Mouse (Mus musculus) heart, adult 18-20 months (tissue): ENCODE measurements at regions not wholly inside any gene's neighbourhood (a gene's known extent, or its start where the extent isn't known, plus 50 kb on each side); places are given as distances from the start of the nearest gene placed in this dataset.

Source experiments
- DNase-seq, 2 experiments: peaks; one replicate each; pipeline ENCODE4 v3.0.0; 2021 to 2022; ENCODE audit warnings: mixed read lengths in 1 of 2

DNA sequence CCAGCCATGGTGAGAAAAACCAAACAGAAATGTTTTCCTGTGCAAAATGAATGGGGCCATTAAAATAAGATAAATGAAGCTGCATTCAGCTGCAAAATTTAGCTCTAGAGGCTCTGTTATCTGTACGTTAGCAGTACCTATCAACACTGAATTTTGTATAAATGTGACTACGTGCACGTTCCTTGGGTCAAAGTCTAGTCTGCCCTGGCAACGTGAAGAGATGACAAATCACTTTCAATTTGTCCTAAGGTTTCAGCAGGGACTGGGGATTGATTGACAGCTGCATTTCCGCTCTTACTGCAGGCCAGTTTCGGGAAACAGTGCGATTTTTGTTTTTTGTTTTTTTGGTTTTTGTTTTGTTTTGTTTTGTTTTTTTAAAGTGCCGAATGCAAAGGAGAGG, 246.1 kb upstream of the Fn1 start:
- no peak for DNase-seq

DNA sequence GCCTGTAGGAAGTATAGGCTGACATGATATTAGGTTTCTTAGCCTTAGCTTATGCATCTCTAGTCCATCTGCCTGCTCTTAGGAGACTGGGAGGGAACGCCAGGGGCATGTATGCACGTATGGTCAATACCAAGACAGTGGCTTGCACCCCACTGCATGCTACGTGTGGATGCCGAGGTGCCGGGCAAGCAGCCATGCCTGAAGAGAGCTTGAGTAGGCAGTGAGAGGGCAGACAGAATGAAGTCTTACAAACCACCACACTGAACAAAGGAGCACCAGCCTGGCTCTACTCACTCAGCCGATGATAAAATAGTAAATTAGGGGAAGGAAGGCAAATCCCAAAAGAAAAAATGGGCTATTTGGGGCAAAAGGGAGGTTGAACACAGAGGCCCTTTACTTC, 245.2 kb upstream of the Fn1 start:
- no peak for DNase-seq

DNA sequence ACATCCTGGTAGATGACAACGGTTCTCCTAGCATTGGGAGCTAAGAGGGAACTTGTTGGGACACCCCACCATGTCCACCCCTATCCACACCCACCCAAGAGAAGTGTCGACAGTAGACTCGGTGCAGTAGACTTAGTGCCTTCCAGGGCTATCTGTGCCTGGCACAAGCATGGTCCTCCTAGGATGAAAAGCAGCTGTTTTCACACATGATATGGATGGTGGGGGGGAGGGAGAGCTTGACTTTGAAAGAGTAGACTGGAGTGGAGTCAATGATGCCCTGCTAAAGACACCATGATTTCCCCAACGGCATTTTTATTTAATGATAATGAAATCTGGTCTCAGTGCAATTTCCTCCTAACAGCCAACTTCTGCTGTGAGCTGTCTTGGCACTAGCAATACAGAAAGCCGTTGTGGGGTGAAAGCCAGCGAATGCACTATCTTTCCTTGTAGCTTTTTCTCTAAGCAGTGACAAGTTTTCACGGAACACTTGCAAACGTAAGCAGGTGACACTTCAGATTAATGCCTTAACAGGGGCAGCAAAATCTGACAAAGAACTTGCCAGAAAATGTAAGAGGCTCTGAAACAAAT, 244.6 kb upstream of the Fn1 start:
- peak; percentile 18 to 37 for DNase-seq

DNA sequence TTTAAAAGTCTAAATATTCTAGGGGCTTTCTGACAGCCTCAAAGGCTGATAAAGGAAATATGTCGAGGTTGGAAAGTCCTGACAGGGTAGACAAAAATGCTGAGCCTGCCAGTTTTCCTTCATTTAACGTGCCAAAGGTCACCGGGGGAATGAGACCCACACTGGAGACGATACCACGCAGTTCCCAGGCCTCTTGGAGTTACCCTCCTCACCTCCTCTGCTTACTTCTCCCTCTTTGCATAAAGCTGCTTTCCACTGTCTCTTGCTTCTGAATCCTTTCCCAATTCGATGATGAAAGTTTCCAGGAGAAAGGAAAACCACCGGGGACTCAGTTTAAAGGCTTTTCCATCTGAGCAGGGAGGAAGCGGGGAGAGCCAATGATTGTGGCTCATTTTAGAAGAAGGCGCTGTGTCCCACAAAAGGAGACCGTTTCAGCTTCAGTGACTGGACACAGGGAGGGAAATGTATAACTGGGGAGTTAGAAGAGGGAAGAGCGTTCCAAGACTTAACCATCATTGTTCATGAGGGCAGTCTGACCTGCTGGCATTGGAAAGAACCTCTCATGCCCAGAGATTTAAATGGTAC, 243.2 kb upstream of the Fn1 start:
- DNase-seq, result peak; percentile 27 to 34

DNA sequence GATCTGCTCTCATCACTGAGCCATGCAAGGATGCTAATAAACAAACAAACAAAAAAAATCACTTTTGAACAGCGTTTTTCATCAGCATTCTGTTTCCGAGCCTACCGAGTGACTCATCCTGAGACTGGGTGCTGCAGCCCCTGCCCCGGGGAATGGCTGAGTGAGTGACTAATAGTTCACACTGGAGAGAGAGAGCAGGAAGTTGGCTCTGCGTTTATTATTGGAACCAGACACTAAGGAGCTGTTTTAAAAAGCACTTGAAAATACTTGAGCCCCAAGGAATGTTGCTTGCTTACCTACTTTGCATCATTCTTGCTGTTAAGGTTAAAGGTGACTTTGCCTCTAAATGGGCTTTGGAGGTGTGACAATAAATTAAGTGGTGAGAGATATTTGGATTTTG, 240.6 kb upstream of the Fn1 start:
- DNase-seq, result peak; percentile 17 to 26

DNA sequence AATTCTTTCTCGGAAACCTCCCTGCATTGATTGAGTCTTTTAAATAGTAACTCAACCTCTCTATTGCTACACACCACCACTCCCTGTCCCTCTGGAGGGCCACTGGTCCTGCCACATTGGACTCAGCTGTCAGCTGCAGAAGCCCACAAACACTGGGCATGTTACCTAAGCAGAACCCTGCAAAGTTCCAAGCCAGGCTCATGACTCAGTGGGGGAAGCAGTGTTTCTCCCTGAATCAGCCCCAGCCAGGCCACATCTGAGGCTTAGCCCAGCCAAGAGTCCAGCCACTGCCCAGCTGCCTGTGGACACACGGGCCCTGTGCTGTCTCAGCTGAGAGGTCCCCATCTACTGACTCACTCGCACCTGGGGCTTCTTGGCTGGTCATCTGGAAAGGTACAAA, 234.8 kb upstream of the Fn1 start:
- DNase-seq, result peak in 1 of 2 experiments; percentile 10

DNA sequence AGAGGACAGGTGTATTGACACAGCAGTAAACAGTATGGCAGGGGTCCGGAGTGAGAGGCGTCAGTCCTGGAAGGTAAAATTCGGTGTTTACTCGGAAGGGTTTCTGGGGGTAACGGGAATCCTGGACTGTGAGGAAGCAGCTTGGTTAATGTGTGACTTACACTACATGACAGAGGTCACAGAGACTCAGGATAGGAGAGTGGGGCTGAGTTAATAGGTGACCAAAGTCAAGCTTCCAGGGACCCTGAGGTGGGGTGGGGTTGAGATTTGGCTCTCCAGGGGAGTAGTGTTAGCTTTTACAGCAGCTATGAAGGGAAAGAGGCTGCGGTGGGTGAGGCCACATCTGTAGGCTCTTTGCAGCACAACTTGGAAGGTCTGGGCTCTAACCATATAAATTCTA, 233.9 kb upstream of the Fn1 start:
- DNase-seq, result no peak

DNA sequence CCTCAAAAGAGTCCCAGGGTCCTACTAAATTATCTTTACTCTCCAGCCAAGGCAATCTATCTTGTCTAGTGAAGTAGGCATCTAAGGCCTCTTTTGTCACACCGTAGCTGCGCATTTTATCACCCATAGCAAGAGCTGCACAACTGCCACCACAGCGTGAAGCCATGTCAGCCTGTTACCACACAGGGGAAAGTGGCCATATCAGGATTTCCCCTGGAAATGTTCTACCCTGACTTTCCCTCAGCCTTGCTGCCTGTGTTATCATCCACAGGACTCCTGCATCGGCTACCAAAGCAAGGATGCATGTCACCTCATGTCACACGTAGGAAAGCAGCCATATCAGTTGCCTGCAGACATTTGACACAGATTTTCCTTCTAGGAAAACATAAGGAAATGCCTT, 233.2 kb upstream of the Fn1 start:
- DNase-seq, result no peak

DNA sequence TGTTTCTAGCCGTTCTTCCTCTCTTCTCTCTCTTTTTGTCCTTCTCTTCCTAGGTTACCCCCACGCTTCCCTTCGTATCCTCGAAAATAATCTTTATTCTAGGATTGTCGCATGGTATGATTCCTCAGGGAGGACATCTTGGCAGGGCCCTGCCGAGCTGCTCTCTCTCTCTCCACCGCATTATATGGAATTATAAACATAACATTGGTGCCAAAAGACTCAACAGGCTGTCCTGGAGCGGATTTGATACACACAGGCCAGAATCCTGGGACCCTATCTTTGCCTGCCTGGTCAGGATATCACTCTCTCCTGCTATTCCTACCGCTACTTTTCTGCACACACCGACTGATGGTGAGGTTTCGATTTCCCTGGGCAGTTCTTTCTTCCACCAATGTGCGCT, 228.9 kb upstream of the Fn1 start:
- no peak for DNase-seq

DNA sequence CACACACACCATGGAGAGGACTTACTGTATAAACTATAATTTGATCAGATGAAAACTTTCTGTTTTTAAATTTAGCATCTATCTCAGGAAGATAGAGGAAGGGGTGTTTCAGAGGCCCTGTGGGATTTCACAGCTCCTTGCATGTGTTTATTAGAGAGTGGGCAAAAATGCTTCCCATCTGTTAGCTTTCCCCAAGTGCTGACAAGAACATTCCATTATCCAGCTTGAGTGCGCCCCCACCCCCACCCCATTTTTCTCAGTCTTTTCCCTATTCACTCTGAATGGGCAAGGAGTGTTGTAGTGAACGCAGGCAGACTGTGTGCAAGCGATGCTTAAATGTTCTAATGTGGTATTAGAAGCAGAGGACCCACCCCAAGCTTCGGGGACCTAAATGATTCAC, 228.2 kb upstream of the Fn1 start:
- no peak for DNase-seq

DNA sequence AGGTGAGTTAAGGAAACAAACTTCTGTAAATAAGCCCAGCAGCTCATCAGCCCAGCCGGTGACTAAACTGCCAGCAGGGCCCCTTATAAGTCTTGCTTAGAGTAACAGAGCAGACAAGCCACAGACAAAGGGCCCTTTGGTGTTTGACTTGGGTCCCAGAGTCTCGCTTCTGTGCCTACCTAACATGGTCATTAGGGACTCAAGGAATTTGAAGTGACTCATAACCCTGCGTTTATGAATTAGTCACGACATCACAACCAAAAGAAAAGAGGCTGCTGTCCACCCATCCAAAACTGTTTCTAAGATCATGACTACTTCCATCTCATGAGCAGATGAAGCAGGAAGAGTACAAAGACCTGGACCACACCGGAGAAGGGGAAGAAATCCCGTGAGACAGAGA, 227.5 kb upstream of the Fn1 start:
- DNase-seq, result no peak

DNA sequence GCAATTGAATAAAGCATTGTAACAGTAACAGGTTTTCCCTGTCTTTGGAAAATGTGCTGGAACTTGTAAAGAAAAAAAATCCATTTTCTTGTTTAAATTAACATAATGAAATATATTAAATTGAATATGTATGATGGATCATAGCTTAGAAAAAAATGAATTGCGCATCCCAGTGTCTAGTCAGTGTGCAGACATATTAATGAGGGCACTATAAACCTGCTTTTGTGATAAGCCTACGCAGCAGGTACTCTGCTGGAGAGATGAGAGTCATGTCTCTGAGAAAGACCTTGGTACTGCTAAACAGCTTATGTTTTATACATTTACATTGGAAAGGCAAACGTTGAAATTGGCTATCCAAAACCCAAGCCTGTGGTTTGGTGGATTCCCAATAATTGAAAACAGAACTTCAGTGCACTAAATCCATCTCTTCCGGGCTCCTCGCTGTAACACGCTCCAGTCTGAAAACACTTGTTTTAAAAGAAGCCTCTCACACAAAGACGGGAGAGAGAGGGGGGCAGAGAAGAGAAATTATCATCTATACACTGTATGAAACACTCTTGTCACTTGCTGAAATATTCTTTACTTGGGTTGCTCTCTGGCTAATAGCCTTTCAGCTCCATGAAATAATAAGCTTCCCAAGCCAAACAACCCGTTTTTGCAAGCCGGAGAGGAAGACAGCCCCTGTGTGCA, 223.9 kb upstream of the Fn1 start:
- DNase-seq, result no peak

DNA sequence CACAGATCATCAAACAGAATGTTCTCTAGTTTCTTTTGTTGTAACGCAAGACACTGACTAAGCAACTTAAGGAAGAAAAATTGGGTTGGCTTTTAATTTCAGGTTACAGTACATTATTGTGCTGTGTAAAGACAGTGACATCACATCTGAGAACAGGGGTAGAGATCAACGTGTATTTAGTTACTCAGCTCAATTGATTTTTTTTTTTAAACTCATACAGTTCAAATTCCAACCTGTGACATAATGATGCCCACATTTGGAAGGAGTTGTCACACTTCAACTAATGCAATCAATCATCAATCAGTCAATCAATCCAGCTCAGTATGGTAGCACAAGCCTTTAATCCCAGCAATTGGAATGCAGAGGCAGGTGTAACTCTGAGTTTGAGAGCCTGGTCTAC, 221.0 kb upstream of the Fn1 start:
- DNase-seq, result no peak

DNA sequence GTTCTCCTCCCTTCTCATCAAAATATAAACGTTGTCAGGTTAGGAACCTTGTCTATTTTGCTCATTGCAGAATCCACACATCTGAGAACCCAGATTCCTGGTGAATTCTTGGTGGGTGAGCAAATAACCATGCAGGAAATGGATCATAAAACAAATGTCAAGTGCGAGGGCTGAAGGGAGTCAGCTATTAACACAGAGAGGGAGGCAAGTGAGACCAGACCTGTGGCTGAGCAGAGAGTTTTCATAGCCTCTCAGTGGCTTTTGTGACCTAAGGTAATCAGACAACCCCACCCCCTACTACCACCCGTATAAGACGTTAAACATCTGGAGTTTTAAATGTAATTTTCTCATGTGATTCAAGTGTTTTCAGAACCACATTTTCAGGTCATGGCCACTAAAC, 212.7 kb upstream of the Fn1 start:
- DNase-seq, result no peak

DNA sequence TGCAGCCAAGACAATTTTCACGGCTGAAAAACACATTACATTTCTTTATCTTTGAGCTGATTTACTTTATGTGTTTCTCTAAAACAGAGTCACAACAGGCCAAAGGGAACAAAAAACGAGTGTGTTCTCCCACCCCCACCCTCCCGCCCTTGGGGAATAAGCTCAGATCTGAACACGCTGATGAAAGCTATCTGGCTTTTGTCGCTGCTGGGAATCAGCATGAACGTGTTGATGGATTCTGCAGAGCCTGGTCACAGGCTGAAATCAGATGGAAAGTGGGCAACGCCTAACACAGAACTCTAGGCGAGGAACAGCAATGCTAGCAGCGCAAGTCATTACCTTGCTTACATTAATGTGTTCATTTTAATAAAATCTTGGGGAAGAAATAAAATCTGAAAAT, 211.7 kb upstream of the Fn1 start:
- peak; percentile 12 to 22 for DNase-seq

DNA sequence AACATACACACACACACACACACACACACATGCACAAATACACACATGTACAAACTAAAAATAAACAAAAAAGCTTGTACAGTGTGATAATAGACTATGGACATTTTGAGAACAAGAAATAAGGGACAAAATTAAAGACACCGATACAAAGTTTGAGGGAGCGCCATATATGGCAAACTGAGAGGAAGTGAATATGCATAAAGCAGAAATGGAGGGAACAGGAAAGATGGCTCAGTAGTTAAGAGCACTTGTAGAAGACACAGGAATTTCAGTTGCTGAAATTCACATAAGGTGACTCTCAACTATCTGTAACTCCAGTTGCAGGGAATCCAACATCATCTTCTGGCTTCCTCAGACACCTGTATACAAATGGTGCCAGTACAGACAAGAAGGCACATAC, 200.2 kb upstream of the Fn1 start:
- DNase-seq, result no peak

DNA sequence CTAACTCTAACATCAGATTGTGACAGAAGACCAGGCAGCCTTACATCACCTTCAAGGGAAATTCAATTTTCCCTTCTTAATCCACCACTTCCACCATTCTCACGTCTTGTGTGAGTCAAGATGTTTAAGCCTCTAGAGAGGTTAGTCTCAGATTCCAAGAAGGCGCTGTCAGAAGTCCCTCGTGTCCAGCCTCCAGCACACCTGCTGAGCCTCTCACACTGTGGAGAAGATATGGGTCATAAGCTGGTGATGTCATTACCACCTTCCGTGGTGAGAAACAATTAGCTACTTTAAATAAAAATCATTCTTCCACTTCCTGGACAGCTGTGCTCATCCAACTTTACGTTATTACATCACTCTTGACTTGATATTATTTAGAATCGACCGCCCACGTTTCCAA, 198.3 kb upstream of the Fn1 start:
- no peak for DNase-seq

DNA sequence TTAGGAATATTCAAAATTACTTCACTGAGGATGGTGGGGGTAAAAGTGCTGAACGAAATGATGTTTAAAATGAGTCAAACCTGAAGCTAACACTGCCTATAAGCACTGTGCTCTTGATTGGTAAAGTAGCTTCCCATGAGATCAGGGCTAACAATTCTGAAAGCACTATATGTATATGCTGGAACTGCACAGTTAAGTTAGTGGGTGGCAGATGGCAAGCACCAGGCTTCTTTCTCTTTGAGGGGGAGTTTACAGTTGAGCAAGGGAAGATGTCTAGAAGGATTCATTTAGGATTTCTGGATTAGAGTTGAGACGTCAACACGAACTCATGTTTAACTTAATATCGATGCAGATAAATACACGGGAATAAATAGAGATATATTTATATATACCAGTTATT, 195.7 kb upstream of the Fn1 start:
- no peak for DNase-seq

DNA sequence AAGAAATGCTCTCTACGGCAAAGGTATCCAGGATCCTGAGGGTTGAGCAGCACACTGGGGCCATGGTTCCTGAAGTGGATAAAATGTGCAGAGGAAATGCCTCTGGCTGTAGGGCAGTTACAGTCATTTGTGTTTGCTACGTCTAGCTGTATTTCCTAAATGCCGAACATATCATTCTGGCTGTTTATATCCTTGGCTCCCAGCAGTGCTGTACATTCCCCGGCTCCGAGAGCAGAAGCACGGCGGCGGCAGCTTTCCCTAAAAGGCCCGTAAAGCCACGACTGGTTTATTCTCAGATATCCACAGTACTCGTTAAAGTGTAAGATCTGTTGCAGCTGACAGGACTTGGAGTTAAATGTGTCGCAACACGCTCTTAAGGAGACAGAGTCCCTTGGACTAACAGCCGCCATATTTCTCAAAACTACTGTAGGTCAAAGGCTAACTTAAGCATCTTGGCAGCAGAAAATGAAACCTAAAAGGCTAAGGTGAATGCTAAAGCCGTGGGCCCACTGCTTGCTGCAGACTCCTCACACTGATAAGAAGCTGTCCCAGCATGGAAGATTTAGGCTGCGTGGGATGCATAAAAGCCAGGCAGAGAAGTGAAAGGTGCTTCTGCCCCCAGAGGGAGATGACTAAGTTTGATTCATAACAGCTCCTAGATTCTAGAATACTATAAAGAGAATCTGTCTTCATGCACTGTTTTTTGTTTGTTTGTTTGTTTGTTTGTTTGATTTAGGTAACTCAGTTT, 192.1 kb upstream of the Fn1 start:
- DNase-seq, result peak; percentile 14 to 36

DNA sequence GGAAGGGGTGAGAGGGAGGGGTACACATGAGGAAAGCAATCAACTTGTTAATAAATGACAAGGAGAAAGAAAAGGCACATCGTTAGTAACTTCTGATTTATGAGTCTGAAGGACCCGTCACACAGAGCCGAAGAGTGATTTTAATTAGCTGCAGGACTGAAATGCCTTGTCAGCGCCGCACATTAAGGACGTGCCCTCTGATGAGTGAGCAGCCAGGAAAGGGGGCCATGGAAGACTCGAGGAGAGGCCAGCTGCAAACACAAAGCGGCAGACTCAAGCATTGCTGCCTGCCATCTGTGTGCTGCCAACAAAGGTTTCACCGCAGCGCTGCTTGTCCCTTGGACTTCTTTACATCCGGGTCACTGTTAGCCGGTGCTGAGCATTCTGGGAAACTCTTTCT, 184.8 kb upstream of the Fn1 start:
- DNase-seq, result no peak

DNA sequence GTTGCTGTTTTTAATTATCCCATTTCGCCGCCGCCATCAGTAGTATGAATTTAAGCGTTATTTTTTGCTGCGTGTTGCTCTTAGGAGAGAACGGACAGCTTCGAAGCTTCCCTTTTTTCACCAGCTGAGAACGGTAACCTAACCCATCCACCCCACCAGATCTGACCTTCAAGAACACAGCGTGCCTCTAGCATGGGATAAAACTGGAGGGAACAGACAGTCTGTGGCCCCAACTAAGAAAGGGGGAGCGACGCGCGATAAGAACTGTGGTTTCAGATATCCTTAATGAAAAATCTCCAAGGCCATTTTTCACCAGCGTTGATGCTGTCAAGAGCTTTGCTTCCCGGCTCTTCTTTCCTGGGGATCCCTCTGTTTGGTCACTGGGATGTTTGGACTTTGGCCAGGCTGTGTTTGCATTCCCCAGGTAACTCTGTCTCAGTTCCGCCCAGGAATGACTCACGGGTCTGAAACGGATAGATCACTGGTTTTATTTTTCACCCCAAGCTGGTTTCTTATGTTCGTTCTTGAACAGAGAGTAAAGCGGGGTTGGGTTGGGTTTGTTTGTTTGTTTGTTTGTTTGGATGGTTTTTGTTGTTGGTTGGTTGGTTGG, 184.1 kb upstream of the Fn1 start:
- DNase-seq, result no peak

DNA sequence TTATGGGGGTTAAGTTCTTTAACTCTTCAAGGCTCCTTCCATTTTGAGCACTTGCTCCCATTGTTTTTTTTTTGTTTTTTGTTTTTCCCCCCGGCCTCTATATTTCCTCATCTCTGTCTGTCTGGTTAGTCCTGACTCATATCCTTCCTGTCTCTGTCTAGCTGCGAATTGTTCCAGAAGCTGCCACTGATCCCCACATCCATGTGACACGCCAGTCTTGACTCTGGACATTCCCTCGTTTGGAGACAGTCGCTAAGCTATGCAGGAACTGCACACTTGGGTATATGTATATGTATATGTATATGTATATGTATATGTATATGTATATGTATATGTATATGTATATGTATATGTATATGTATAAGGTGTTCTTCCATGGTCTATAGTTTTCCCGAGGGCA, 177.4 kb upstream of the Fn1 start:
- no peak for DNase-seq

DNA sequence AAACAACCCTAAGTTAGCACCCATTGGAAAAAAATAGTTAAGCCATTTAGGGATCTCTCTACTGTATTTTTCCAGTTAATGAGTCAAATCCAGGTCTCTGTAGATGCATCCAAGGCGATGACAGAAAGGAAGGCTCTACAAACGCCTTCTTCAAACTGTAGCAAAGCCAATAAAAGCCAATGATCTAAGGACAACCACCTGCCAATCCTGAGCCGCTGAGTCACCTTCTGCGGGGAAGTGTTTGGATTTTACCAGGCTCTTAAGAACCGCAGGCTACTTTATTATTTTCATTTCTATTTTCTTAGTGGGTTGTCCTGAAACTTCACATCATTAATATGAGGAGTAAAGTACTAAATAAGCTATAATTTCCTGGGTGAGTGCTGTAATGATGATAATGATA, 171.4 kb upstream of the Fn1 start:
- no peak for DNase-seq
